Mouse (Mus musculus) limb, embryonic 14.5 days (tissue): Measurements from ENCODE around the gene Snx33. TPM values are rescaled to one million over a fixed set of nuclear protein-coding genes. Genes with fewer than 3 reads are reported as not detected.

Experiments
- ATAC-seq: fragments of 200-750 bp; cut with Nextera tagmentation; 2 replicates; pipeline ENCODE4 v1.8.0; 2017; ENCODE audit warnings: low read depth, moderate number of reproducible peaks, moderate TSS enrichment; ENCODE audit not compliant: low FRiP score
- DNase-seq: peaks from one replicate; pipeline ENCODE4 v3.0.0-alpha.2; 2015; ENCODE audit warnings: low spot score
- H3K27ac ChIP-seq: fragments of 300-500 bp; sonication (generic); replicated peaks from 2 replicates; pipeline ENCODE4 v1.5.1; 2014; ENCODE audit warnings: low read depth, mild to moderate bottlenecking, low read length, moderate library complexity, mixed read lengths
- H3K27me3 ChIP-seq: fragments of 300-500 bp; sonication (generic); 2 replicates; pipeline ENCODE4 v1.6.1; 2014; ENCODE audit warnings: low read length, mixed read lengths; ENCODE audit not compliant: control insufficient read depth, insufficient read depth
- H3K36me3 ChIP-seq: fragments of 300-500 bp; sonication (generic); 2 replicates; pipeline ENCODE4 v1.6.1; 2014; ENCODE audit warnings: mild to moderate bottlenecking, low read length, moderate library complexity, mixed read lengths; ENCODE audit not compliant: control insufficient read depth, insufficient read depth
- H3K4me1 ChIP-seq: fragments of 300-500 bp; sonication (generic); 2 replicates; pipeline ENCODE4 v1.6.1; 2014; ENCODE audit warnings: antibody characterized with exemption, low read length, mixed read lengths; ENCODE audit not compliant: control insufficient read depth, insufficient read depth
- H3K4me2 ChIP-seq: fragments of 300-500 bp; sonication (generic); replicated peaks from 2 replicates; pipeline ENCODE4 v1.6.1; 2014; ENCODE audit warnings: low read depth, mild to moderate bottlenecking, low read length, moderate library complexity; ENCODE audit not compliant: severe bottlenecking
- H3K4me3 ChIP-seq: fragments of 300-500 bp; sonication (generic); replicated peaks from 2 replicates; pipeline ENCODE4 v1.5.1; 2014; ENCODE audit warnings: low read length
- H3K9ac ChIP-seq: fragments of 300-500 bp; sonication (generic); 2 replicates; pipeline ENCODE4 v1.6.1; 2014; ENCODE audit warnings: mild to moderate bottlenecking, low read depth, low read length, moderate library complexity; ENCODE audit not compliant: severe bottlenecking
- H3K9me3 ChIP-seq: fragments of 300-500 bp; sonication (generic); 2 replicates; pipeline ENCODE4 v1.6.1; 2016; ENCODE audit warnings: low read length; ENCODE audit not compliant: control insufficient read depth
- POLR2A ChIP-seq: fragments of 200-500 bp; IDR thresholded peaks from 2 replicates; pipeline ENCODE4 v1.8.0; 2012; ENCODE audit warnings: inconsistent platforms, mild to moderate bottlenecking, moderate library complexity, borderline replicate concordance; ENCODE audit not compliant: insufficient read depth, insufficient read length; ENCODE audit errors: extremely low read depth
- WGBS: fragments of 180-500 bp; shearing (Covaris S2); extraction: QIAGEN DNeasy Blood & Tissue Kit; methylation state at CpG from one replicate; pipeline ENCODE4 v1.1.7; 2014; 5-methylcytosine and 5-hydroxymethylcytosine counted together
- polyA plus RNA-seq, 2 experiments: library from polyadenylated mRNA; depleted of rRNA in 1 of 2; stranded (reverse) in 1 of 2; unstranded in 1 of 2; fragments of >200 nt; fragmentation: Nextera tagmentation in 1 of 2; extraction: Ambion mirVana in 1 of 2; gene quantifications; 2 replicates each; pipeline versions ENCODE4 v1.2.1 to v1.2.3; 2012 to 2014

The Snx33 gene
- polyA plus RNA-seq, 2 experiments = 8.1 to 11.4 TPM

DNA sequence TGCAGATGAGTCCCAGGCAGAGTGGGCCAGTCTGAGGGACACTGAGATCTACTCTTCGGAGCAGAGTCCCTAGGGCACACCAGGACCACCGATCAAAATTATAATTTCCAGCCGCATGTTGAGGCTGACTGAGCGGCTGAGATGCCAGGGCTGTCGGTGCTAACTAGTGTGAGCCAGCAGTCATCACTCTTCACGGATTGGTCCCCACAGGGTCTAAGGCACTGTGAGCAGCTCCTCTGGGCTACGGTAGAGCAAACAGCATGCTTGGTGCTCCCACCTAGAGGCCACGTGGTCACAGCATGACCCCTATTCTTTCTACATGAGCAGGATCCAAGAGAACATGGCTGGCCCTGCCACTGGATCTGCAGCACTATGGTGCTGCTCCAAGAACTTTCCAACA is 34.9 kb downstream of the Snx33 start:
- ATAC-seq = no peak
- no peak for DNase-seq
- Histone ChIP-seq H3K4me1 (peaks cover 2% of the 10 kb centered on the region; the same call in 1 of the 2 replicates), H3K4me3 (no peak overlapping the region), H3K9ac (no peak overlapping the region), H3K27me3 (no peaks in the 10 kb centered on the region), H3K4me2 (no peak overlapping the region), H3K9me3 (no peaks in the 10 kb centered on the region), H3K36me3 (peaks cover 54% of the 10 kb centered on the region), H3K27ac (no peak overlapping the region)
- WGBS = 72% methylated on average over 8 of the region's 8 CpGs
- no peak for TF ChIP-seq POLR2A

DNA sequence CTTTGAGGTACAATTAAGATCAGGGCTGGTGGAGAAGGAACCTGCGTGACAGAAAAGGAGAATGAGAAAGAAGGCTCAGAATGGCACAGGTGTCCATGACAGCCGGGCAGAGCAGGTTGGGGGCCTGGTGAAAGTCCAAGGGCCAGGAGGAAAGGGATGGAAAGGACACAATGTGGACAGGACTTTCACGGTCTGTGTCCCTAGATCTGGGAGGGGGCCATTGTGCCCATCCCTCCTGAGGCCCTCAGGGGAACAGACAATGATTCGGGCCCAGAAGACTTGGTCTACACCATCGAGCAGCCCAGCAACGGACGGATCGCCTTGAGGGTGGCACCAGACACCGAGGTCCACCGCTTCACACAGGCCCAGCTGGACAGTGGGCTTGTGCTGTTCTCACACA is 36.1 kb downstream of the Snx33 start:
- ATAC-seq (no peak), DNase-seq (no peak)
- Histone ChIP-seq H3K4me2 (no peak overlapping the region), H3K4me3 (no peak overlapping the region), H3K27me3 (no peaks in the 10 kb centered on the region), H3K4me1 (peaks cover 2% of the 10 kb centered on the region; the same call in 1 of the 2 replicates), H3K9ac (no peak overlapping the region), H3K27ac (no peak overlapping the region), H3K9me3 (no peaks in the 10 kb centered on the region), H3K36me3 (peaks cover 66% of the 10 kb centered on the region)
- TF ChIP-seq POLR2A = no peak
- 93% methylated on average over 9 of the region's 10 CpGs for WGBS

DNA sequence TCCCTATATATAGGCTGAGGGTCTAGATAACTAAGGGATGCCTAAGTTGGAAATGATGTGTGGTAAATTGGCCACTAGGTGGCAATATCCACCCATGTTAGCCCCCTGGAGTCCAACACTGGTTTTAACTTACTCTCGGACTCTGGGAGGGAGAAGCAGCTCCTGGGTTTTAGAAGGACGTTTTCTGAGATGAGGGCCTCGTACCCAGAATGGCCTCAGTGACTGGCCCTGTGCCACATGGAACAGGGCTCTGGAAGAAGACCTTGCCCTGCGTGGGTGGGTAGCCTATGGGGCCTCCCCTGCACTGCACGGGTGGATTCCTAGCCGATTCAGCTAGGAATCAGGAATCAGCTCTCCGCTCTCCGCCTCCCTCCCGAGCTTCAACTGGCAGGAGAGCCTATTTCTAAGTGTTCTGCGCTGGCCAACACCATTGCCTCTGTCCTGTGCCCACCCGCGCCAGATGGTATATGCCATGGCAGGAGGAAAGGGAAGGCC is 36.6 kb downstream of the Snx33 start:
- DNase-seq = peak; percentile 91
- no peak overlapping the region for H3K27ac ChIP-seq
- H3K4me1 ChIP-seq = peaks cover 2% of the 10 kb centered on the region; the same call in 1 of the 2 replicates
- peaks cover 72% of the 10 kb centered on the region for H3K36me3 ChIP-seq
- ATAC-seq = peak; percentile 77
- no peaks in the 10 kb centered on the region for H3K27me3 ChIP-seq
- no peak overlapping the region for H3K9ac ChIP-seq
- TF ChIP-seq POLR2A = no peak
- no peaks in the 10 kb centered on the region for H3K9me3 ChIP-seq
- no peak overlapping the region for H3K4me3 ChIP-seq
- 29% methylated on average over 12 of the region's 12 CpGs for WGBS
- H3K4me2 ChIP-seq = no peak overlapping the region

GRCm38 (mm10) chr9:56890522-56891250 is 37.5 kb downstream of the Snx33 start:
- no peak overlapping the region for H3K4me2 ChIP-seq
- TF ChIP-seq POLR2A = no peak
- no peaks in the 10 kb centered on the region for H3K27me3 ChIP-seq
- no peak overlapping the region for H3K9ac ChIP-seq
- no peak for ATAC-seq
- H3K36me3 ChIP-seq = peaks cover 81% of the 10 kb centered on the region
- no peak for DNase-seq
- H3K9me3 ChIP-seq = no peaks in the 10 kb centered on the region
- H3K4me1 ChIP-seq = peaks cover 2% of the 10 kb centered on the region; the same call in 1 of the 2 replicates
- no peak overlapping the region for H3K27ac ChIP-seq
- WGBS = 69% methylated on average over 11 of the region's 11 CpGs
- no peak overlapping the region for H3K4me3 ChIP-seq

DNA sequence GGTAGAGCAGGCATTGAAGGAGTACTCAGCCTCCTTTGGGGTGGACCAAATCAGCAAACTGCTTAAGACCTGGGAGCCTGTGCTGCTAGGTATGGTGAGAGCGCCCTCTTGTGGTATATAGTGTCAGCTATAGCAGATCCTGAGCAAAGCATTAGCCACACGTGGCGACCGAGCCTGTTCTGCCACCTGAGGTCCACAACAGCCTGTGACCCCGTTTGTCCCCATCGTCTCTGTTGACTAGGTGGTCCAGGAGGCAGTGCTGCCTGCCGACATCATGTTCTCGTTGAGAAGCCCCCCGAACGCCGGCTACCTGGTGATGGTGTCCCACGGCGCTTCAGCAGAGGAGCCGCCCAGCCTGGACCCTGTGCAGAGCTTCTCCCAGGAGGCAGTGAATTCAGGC is 38.4 kb downstream of the Snx33 start:
- no peak for TF ChIP-seq POLR2A
- H3K27me3 ChIP-seq = no peaks in the 10 kb centered on the region
- H3K27ac ChIP-seq = no peak overlapping the region
- H3K4me1 ChIP-seq = peaks cover 2% of the 10 kb centered on the region; the same call in 1 of the 2 replicates
- H3K9me3 ChIP-seq = no peaks in the 10 kb centered on the region
- peaks cover 88% of the 10 kb centered on the region for H3K36me3 ChIP-seq
- 12% methylated on average over 14 of the region's 14 CpGs for WGBS
- H3K4me2 ChIP-seq = 0 out of 2 replicates have a peak overlapping the region, but pooled peaks have one; percentile 1
- no peak overlapping the region for H3K4me3 ChIP-seq
- ATAC-seq (peak; percentile 69; the same call in 1 of the 2 replicates), DNase-seq (peak; percentile 92)
- H3K9ac ChIP-seq = no peak overlapping the region
